Mouse (Mus musculus) spleen, adult 2 months (tissue): Measurements from ENCODE around the gene Slc25a44.

ENCODE experiments used
- CTCF ChIP-seq: fragments of 200-500 bp; IDR thresholded peaks from 2 replicates; pipeline ENCODE4 v1.5.1; 2011; ENCODE audit warnings: mild to moderate bottlenecking, inconsistent platforms; ENCODE audit not compliant: insufficient read depth, insufficient read length, insufficient replicate concordance; ENCODE audit errors: extremely low read depth
- POLR2A ChIP-seq: fragments of 200-500 bp; IDR thresholded peaks from 2 replicates; pipeline ENCODE4 v1.6.1; 2011; ENCODE audit warnings: low read depth, low read length, inconsistent platforms

GRCm38 (mm10) chr3:88422020-88422720 lies 2.8 kb downstream of the Slc25a44 start:
- TF ChIP-seq POLR2A: no peak
- TF ChIP-seq CTCF: no peak
